Mouse (Mus musculus): ENCODE data around the gene Echs1. TPM values are rescaled to one million over a fixed set of nuclear protein-coding genes. Genes with fewer than 3 reads are reported as not detected.

Gene Echs1
- polyA plus RNA-seq, 1 experiment: 5.5 TPM

- Histone ChIP-seq H3K36me3 (replicated peaks; ENCODE audit: low read length) (no peaks in the 10 kb centered on the region), H3K27me3 (replicated peaks) (peaks cover 78% of the 10 kb centered on the region), H3K9me3 (peaks cover 7% of the 10 kb centered on the region), H3K4me3 (replicated peaks) (peak overlapping the region; percentile 80), H3K4me1 (peaks cover 11% of the 10 kb centered on the region)
- TF ChIP-seq GATA1 (IDR thresholded peaks at IDR 0.05; ENCODE audit: borderline replicate concordance, low read length) (no peak), FLI1 (IDR thresholded peaks at IDR 0.05; ENCODE audit: low read length) (no peak)
Observed at GRCm38 (mm10) chr7:140070042-140070711, 46.1 kb downstream of the Echs1 start.

DNA sequence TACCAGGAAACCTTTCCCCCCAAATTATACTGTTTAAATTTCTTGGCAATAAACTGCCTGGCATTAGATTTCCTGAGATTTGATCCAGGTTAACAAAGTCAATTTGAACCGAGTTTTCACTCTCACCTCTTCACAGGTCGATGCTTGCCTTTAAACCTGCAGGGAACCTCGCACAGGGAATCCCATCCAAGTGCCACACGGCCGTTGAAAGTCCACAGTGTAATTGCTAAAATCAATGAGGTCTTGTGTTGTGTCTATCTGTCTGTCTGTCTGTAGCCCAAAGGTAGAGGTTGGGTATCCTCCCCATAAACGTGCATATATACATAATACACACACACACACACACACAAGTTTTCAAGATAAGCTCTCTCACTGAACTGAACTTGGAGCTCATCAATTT lies 48.9 kb downstream of the Echs1 start:
- no peak overlapping the region for H3K4me3 ChIP-seq (replicated peaks)
- peaks cover 11% of the 10 kb centered on the region for H3K4me1 ChIP-seq
- H3K27me3 ChIP-seq (replicated peaks): peaks cover 82% of the 10 kb centered on the region
- no peak for TF ChIP-seq FLI1 (IDR thresholded peaks at IDR 0.05; ENCODE audit: low read length)
- TF ChIP-seq GATA1 (IDR thresholded peaks at IDR 0.05; ENCODE audit: borderline replicate concordance, low read length): no peak
- peaks cover 7% of the 10 kb centered on the region for H3K9me3 ChIP-seq
- H3K36me3 ChIP-seq (replicated peaks; ENCODE audit: low read length): no peaks in the 10 kb centered on the region

GRCm38 (mm10) chr7:140063092-140063491 lies 53.2 kb downstream of the Echs1 start:
- peaks cover 7% of the 10 kb centered on the region for H3K9me3 ChIP-seq
- H3K4me1 ChIP-seq: peaks cover 24% of the 10 kb centered on the region
- H3K36me3 ChIP-seq (replicated peaks; ENCODE audit: low read length): no peaks in the 10 kb centered on the region
- peaks cover 93% of the 10 kb centered on the region for H3K27me3 ChIP-seq (replicated peaks)
- no peak overlapping the region for H3K4me3 ChIP-seq (replicated peaks)
- TF ChIP-seq GATA1 (IDR thresholded peaks at IDR 0.05; ENCODE audit: borderline replicate concordance, low read length): no peak
- TF ChIP-seq FLI1 (IDR thresholded peaks at IDR 0.05; ENCODE audit: low read length): no peak

DNA sequence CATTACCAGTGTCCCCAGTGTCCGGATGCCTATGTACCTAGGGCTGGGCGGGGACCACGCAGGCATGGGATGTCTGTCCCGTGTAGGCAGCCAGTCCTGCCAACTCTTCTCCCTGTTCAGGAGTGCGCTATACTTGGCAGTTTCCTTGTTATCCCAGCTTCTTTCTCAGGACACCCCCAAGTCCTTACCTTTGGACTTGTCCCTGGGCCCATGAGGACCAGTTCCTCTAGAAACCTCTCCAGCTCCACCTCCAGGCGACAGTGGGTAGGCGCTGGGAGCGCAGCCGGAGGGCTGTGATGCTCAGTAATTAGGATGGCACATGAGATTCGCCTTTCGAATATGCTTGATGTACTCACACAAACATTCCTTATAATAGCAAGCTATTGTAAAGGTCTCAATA lies 54.0 kb downstream of the Echs1 start:
- no peak for TF ChIP-seq FLI1 (IDR thresholded peaks at IDR 0.05; ENCODE audit: low read length)
- TF ChIP-seq GATA1 (IDR thresholded peaks at IDR 0.05; ENCODE audit: borderline replicate concordance, low read length): no peak
- H3K27me3 ChIP-seq (replicated peaks): peaks cover 94% of the 10 kb centered on the region
- H3K36me3 ChIP-seq (replicated peaks; ENCODE audit: low read length): no peaks in the 10 kb centered on the region
- H3K9me3 ChIP-seq: peaks cover 12% of the 10 kb centered on the region
- H3K4me1 ChIP-seq: peaks cover 31% of the 10 kb centered on the region
- H3K4me3 ChIP-seq (replicated peaks): no peak overlapping the region

DNA sequence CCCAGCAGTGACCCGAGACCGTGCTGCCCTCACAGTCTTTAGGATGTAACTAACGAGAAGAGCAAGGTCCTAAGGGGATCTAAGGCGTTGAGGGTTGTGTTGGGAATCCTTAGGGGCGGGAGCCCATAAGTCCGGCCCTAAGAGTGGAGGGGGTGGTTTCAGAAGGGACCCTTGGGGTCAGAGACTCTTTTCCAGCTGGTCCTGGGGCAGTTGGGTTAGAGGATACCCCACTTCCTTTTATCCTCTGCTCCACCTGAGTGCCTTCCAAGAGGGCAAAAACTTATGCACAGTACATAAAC lies 54.5 kb downstream of the Echs1 start:
- TF ChIP-seq FLI1 (IDR thresholded peaks at IDR 0.05; ENCODE audit: low read length) (no peak), GATA1 (IDR thresholded peaks at IDR 0.05; ENCODE audit: borderline replicate concordance, low read length) (no peak)
- Histone ChIP-seq H3K4me1 (peaks cover 31% of the 10 kb centered on the region), H3K9me3 (peaks cover 15% of the 10 kb centered on the region), H3K36me3 (replicated peaks; ENCODE audit: low read length) (no peaks in the 10 kb centered on the region), H3K27me3 (replicated peaks) (peaks cover 96% of the 10 kb centered on the region), H3K4me3 (replicated peaks) (no peak overlapping the region)

GRCm38 (mm10) chr7:140060936-140061831 lies 55.1 kb downstream of the Echs1 start:
- peak overlapping the region; percentile 86 for H3K4me3 ChIP-seq (replicated peaks)
- no peaks in the 10 kb centered on the region for H3K36me3 ChIP-seq (replicated peaks; ENCODE audit: low read length)
- H3K9me3 ChIP-seq: peaks cover 17% of the 10 kb centered on the region
- no peak for TF ChIP-seq FLI1 (IDR thresholded peaks at IDR 0.05; ENCODE audit: low read length)
- no peak for TF ChIP-seq GATA1 (IDR thresholded peaks at IDR 0.05; ENCODE audit: borderline replicate concordance, low read length)
- peaks cover 31% of the 10 kb centered on the region for H3K4me1 ChIP-seq
- H3K27me3 ChIP-seq (replicated peaks): peaks cover 96% of the 10 kb centered on the region

DNA sequence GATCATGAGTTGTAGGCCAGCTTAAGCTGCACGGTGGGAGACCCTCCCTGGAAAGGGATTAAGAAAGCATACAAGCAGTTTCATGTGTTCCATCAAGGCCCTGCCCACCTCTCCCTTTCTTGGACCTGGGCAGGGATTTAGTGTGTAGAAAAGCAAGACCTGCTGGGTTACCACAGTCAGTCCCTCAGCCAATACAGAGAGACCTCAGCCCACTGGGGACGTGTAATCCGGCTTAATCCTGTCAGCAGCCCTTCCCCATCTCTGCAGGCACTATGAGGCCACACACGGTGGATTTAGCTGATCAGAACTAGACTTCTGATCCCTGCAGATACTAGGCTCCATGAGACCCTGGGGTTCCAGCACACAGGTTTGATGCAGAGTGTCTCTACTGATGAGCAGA lies 56.7 kb downstream of the Echs1 start:
- Histone ChIP-seq H3K9me3 (peaks cover 32% of the 10 kb centered on the region), H3K27me3 (replicated peaks) (peaks cover 95% of the 10 kb centered on the region), H3K4me3 (replicated peaks) (no peak overlapping the region), H3K4me1 (peaks cover 31% of the 10 kb centered on the region), H3K36me3 (replicated peaks; ENCODE audit: low read length) (no peaks in the 10 kb centered on the region)
- no peak for TF ChIP-seq GATA1 (IDR thresholded peaks at IDR 0.05; ENCODE audit: borderline replicate concordance, low read length)
- no peak for TF ChIP-seq FLI1 (IDR thresholded peaks at IDR 0.05; ENCODE audit: low read length)

- peaks cover 31% of the 10 kb centered on the region for H3K4me1 ChIP-seq
- H3K27me3 ChIP-seq (replicated peaks): peaks cover 93% of the 10 kb centered on the region
- H3K9me3 ChIP-seq: peaks cover 35% of the 10 kb centered on the region
- peak overlapping the region; percentile 83 for H3K4me3 ChIP-seq (replicated peaks)
- H3K36me3 ChIP-seq (replicated peaks; ENCODE audit: low read length): no peaks in the 10 kb centered on the region
- TF ChIP-seq GATA1 (IDR thresholded peaks at IDR 0.05; ENCODE audit: borderline replicate concordance, low read length) (no peak), FLI1 (IDR thresholded peaks at IDR 0.05; ENCODE audit: low read length) (no peak)
Observed at GRCm38 (mm10) chr7:140058528-140058927, 57.7 kb downstream of the Echs1 start.

DNA sequence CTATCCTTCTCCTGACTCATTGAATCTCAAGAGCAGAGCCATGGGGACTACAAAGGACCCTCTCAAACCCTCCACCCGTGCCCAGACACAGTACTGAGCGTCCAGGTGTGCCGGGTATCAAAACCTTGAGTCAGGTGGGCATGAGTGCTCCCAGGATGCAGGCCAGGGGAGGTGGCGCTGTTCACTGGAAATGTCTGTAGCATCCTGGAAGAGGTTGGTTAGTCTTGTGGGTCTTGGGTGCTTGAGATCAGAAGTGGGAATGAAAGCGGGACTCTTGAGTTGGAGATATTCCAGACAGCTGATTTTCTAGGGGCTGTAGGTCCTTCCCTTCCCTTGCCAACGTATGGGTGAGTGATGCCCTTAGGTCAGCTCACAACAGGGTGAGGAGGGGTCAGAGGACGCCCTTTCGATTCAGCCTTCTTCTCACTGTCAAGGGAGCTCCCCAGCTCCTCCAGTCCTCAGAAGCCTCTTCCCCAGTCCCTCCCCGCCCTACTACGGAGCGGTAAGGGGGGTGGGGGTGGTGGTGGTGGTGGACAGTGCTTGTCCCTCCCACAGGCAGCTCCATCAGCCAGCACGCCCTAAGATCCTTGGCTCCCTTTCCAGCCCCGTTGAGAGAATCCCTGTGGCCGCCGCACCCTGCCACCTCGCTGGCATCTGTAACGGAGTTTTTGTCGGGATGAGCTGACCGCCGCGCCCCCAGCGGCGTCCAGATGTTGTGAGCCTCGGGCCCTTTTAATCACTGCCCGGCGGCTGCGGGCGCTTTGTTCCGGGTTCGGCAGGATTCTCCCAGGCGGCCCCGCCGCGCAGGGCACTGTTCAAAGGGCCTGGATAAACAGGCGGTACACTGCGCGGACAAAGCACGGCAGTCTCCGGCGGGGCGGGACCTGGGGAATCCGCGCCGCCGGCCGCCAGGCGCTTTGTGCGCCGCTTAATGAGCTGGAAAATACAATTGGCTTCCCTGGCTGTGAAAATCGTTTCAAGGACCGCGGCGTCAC lies 58.6 kb downstream of the Echs1 start:
- Histone ChIP-seq H3K4me3 (replicated peaks) (peak overlapping the region; percentile 83), H3K9me3 (peaks cover 35% of the 10 kb centered on the region), H3K4me1 (peaks cover 31% of the 10 kb centered on the region), H3K36me3 (replicated peaks; ENCODE audit: low read length) (no peaks in the 10 kb centered on the region), H3K27me3 (replicated peaks) (peaks cover 96% of the 10 kb centered on the region)
- TF ChIP-seq FLI1 (IDR thresholded peaks at IDR 0.05; ENCODE audit: low read length): no peak
- no peak for TF ChIP-seq GATA1 (IDR thresholded peaks at IDR 0.05; ENCODE audit: borderline replicate concordance, low read length)

Other genes starting within 250 kb of the Echs1 start
- gene Kndc1, start 221.8 kb downstream of the Echs1 start, polyA plus RNA-seq (2012; ENCODE audit: insufficient read depth, low replicate concordance): not detected in 2 replicates
- not detected in 2 replicates for gene Utf1, start 172.7 kb downstream of the Echs1 start, polyA plus RNA-seq (2012; ENCODE audit: insufficient read depth, low replicate concordance)
- gene 6430531B16Rik, start 137.7 kb downstream of the Echs1 start, polyA plus RNA-seq (2012; ENCODE audit: insufficient read depth, low replicate concordance): 0.31 TPM in 1 of 2 replicates, not detected in the other
- gene Adam8, start 123.9 kb downstream of the Echs1 start, polyA plus RNA-seq (2012; ENCODE audit: insufficient read depth, low replicate concordance): 7.8 and 22.3 TPM in 2 replicates
- 13.1 and 14.7 TPM in 2 replicates for gene Zfp511, start 80.1 kb downstream of the Echs1 start, polyA plus RNA-seq (2012; ENCODE audit: insufficient read depth, low replicate concordance)
- 0.54 and 3.8 TPM in 2 replicates for gene Tubgcp2, start 79.8 kb downstream of the Echs1 start, polyA plus RNA-seq (2012; ENCODE audit: insufficient read depth, low replicate concordance)
- not detected in 2 replicates for gene Msx3, start 67.4 kb downstream of the Echs1 start, polyA plus RNA-seq (2012; ENCODE audit: insufficient read depth, low replicate concordance)
- gene Caly, start 33.9 kb downstream of the Echs1 start, polyA plus RNA-seq (2012; ENCODE audit: insufficient read depth, low replicate concordance): 0.22 and 5.4 TPM in 2 replicates
- gene Prap1, start 23.1 kb downstream of the Echs1 start, polyA plus RNA-seq (2012; ENCODE audit: insufficient read depth, low replicate concordance): not detected in 2 replicates
- gene Fuom, start 14.0 kb downstream of the Echs1 start, polyA plus RNA-seq (2012; ENCODE audit: insufficient read depth, low replicate concordance): 6.5 and 31.6 TPM in 2 replicates
- gene Paox, start 677 bp downstream of the Echs1 start, polyA plus RNA-seq (2012; ENCODE audit: insufficient read depth, low replicate concordance): 2.9 and 4.3 TPM in 2 replicates
- gene Mtg1, start 21.1 kb upstream of the Echs1 start, polyA plus RNA-seq (2012; ENCODE audit: insufficient read depth, low replicate concordance): 6.6 TPM in 1 of 2 replicates, not detected in the other
- gene Sprn, start 38.4 kb upstream of the Echs1 start, polyA plus RNA-seq (2012; ENCODE audit: insufficient read depth, low replicate concordance): not detected in 2 replicates
- not detected in 2 replicates for gene Olfr522, start 48.3 kb upstream of the Echs1 start, polyA plus RNA-seq (2012; ENCODE audit: insufficient read depth, low replicate concordance)
- gene Olfr523, start 56.7 kb upstream of the Echs1 start, polyA plus RNA-seq (2012; ENCODE audit: insufficient read depth, low replicate concordance): not detected in 2 replicates
- gene Olfr524, start 89.5 kb upstream of the Echs1 start, polyA plus RNA-seq (2012; ENCODE audit: insufficient read depth, low replicate concordance): not detected in 2 replicates
- 0.15 TPM in 1 of 2 replicates, not detected in the other for gene Cd163l1, start 101.8 kb upstream of the Echs1 start, polyA plus RNA-seq (2012; ENCODE audit: insufficient read depth, low replicate concordance)
- gene 5830411N06Rik, start 130.8 kb upstream of the Echs1 start, polyA plus RNA-seq (2012; ENCODE audit: insufficient read depth, low replicate concordance): not detected in 2 replicates
- gene Olfr525, start 204.4 kb upstream of the Echs1 start, polyA plus RNA-seq (2012; ENCODE audit: insufficient read depth, low replicate concordance): not detected in 2 replicates
- gene Olfr527, start 217.5 kb upstream of the Echs1 start, polyA plus RNA-seq (2012; ENCODE audit: insufficient read depth, low replicate concordance): 0.71 TPM in 1 of 2 replicates, not detected in the other
- not detected in 2 replicates for gene Olfr60, start 245.2 kb upstream of the Echs1 start, polyA plus RNA-seq (2012; ENCODE audit: insufficient read depth, low replicate concordance)

Measured in megakaryocyte, embryonic 14.5 days (primary cell).